Mouse (Mus musculus) lung, embryonic 14.5 days (tissue): Measurements from ENCODE around the gene Gm20479. TPM values are rescaled to one million over a fixed set of nuclear protein-coding genes. Genes with fewer than 3 reads are reported as not detected.

Experiments used
- ATAC-seq: fragments of 200-750 bp; cut with Nextera tagmentation; 2 replicates; pipeline ENCODE4 v1.8.0; 2017; ENCODE audit warnings: mild to moderate bottlenecking, moderate TSS enrichment, moderate library complexity; ENCODE audit not compliant: insufficient read depth
- DNase-seq: peaks from one replicate; pipeline ENCODE4 v3.0.0-alpha.2; 2015
- H3K27ac ChIP-seq: fragments of 300-500 bp; sonication (generic); 2 replicates; pipeline ENCODE4 v1.5.1; 2014; ENCODE audit warnings: low read depth, mild to moderate bottlenecking, moderate library complexity
- H3K27me3 ChIP-seq: fragments of 300-500 bp; sonication (generic); 2 replicates; pipeline ENCODE4 v1.6.1; 2014; ENCODE audit warnings: low read length, control low read depth; ENCODE audit not compliant: insufficient read depth
- H3K36me3 ChIP-seq: fragments of 300-500 bp; sonication (generic); 2 replicates; pipeline ENCODE4 v1.6.1; 2014; ENCODE audit warnings: control low read depth; ENCODE audit not compliant: insufficient read depth
- H3K4me1 ChIP-seq: fragments of 300-500 bp; sonication (generic); 2 replicates; pipeline ENCODE4 v1.6.1; 2014; ENCODE audit warnings: antibody characterized with exemption, control low read depth; ENCODE audit not compliant: insufficient read depth
- H3K4me2 ChIP-seq: fragments of 300-500 bp; sonication (generic); 2 replicates; pipeline ENCODE4 v1.6.1; 2014; ENCODE audit warnings: mild to moderate bottlenecking
- H3K4me3 ChIP-seq: fragments of 300-500 bp; sonication (generic); 2 replicates; pipeline ENCODE4 v1.5.1; 2014; ENCODE audit warnings: low read depth, low read length
- H3K9ac ChIP-seq: fragments of 300-500 bp; sonication (generic); 2 replicates; pipeline ENCODE4 v1.6.1; 2014
- H3K9me3 ChIP-seq: fragments of 300-500 bp; sonication (generic); 2 replicates; pipeline ENCODE4 v1.6.1; 2016; ENCODE audit warnings: low read depth, low read length, control low read depth
- CTCF ChIP-seq: IDR thresholded peaks from 2 replicates; pipeline ENCODE4 v1.5.1; 2016; ENCODE audit warnings: antibody characterized with exemption, low read depth
- WGBS: fragments of 180-500 bp; shearing (Covaris S2); extraction: QIAGEN DNeasy Blood & Tissue Kit; methylation state at CpG from one replicate; pipeline ENCODE4 v1.1.7; 2014; 5-methylcytosine and 5-hydroxymethylcytosine counted together
- polyA plus RNA-seq: library from polyadenylated mRNA; unstranded; fragments of >200 nt; fragmentation: Nextera tagmentation; extraction: Ambion mirVana; gene quantifications from 2 replicates; pipeline ENCODE4 v1.2.1, GENCODE M21; 2014

Gene Gm20479
- polyA plus RNA-seq, result 0.73 and 1.6 TPM in 2 replicates

- peaks cover 13% of the 10 kb centered on the region for H3K4me1 ChIP-seq
- no peaks in the 10 kb centered on the region for H3K9me3 ChIP-seq
- H3K4me3 ChIP-seq, result peak within 1 kb of the TSS; percentile 66
- ATAC-seq (no peak), DNase-seq (peak; percentile 75)
- H3K27ac ChIP-seq, result peak within 1 kb of the TSS; percentile 87
- peak within 1 kb of the TSS; percentile 47 for H3K9ac ChIP-seq
- H3K27me3 ChIP-seq, result peaks cover under 1% of the 10 kb centered on the region; the same call in 1 of the 2 replicates
- H3K36me3 ChIP-seq, result peaks cover 12% of the 10 kb centered on the region
- H3K4me2 ChIP-seq, result peak within 1 kb of the TSS; percentile 65
- TF ChIP-seq CTCF, result peak; percentile 29; the same call in 1 of the 2 replicates
- WGBS, result 1% methylated on average over 27 of the region's 27 CpGs
Observed at GRCm38 (mm10) chr7:27356861-27357594, at the start of gene Gm20479. Gm20479 (minus strand) TSS chr7:27357419.

- TF ChIP-seq CTCF, result peak; percentile 42
- 80% methylated on average over 7 of the region's 7 CpGs for WGBS
- H3K4me1 ChIP-seq, result no peaks in the 10 kb centered on the region
Observed at GRCm38 (mm10) chr7:27406481-27406880, 49.3 kb upstream of the Gm20479 start.

GRCm38 (mm10) chr7:27404203-27404942 lies 47.2 kb upstream of the Gm20479 start:
- peaks cover 78% of the 10 kb centered on the region for H3K27me3 ChIP-seq
- no peak for ATAC-seq
- no peaks in the 10 kb centered on the region for H3K4me1 ChIP-seq
- H3K4me2 ChIP-seq, result peak overlapping the region; percentile 23; the same call in 1 of the 2 replicates
- peak overlapping the region; percentile 16; the same call in 1 of the 2 replicates for H3K4me3 ChIP-seq
- H3K27ac ChIP-seq, result no peak overlapping the region
- DNase-seq, result peak; percentile 13
- no peak overlapping the region for H3K9ac ChIP-seq
- TF ChIP-seq CTCF, result no peak
- H3K36me3 ChIP-seq, result no peaks in the 10 kb centered on the region
- 6% methylated on average over 81 of the region's 81 CpGs for WGBS
- H3K9me3 ChIP-seq, result no peaks in the 10 kb centered on the region; the same call in 1 of the 2 replicates

More at GRCm38 (mm10) chr7:27406481-27406880, 49.3 kb upstream of the Gm20479 start:
- Histone ChIP-seq H3K9ac (no peak overlapping the region), H3K9me3 (no peaks in the 10 kb centered on the region; the same call in 1 of the 2 replicates), H3K4me3 (no peak overlapping the region), H3K36me3 (no peaks in the 10 kb centered on the region), H3K4me2 (no peak overlapping the region), H3K27me3 (peaks cover 80% of the 10 kb centered on the region), H3K27ac (no peak overlapping the region)
- ATAC-seq (no peak), DNase-seq (no peak)

GRCm38 (mm10) chr7:27402675-27403074 lies 45.5 kb upstream of the Gm20479 start:
- H3K27me3 ChIP-seq, result peaks cover 69% of the 10 kb centered on the region
- ATAC-seq (no peak), DNase-seq (peak; percentile 74)
- no peaks in the 10 kb centered on the region for H3K4me1 ChIP-seq
- WGBS, result 9% methylated on average over 16 of the region's 16 CpGs
- no peak overlapping the region for H3K4me2 ChIP-seq
- no peaks in the 10 kb centered on the region for H3K36me3 ChIP-seq
- no peak overlapping the region for H3K4me3 ChIP-seq
- no peak overlapping the region for H3K27ac ChIP-seq
- H3K9me3 ChIP-seq, result no peaks in the 10 kb centered on the region; the same call in 1 of the 2 replicates
- no peak overlapping the region for H3K9ac ChIP-seq
- TF ChIP-seq CTCF, result peak; percentile 74

- H3K4me2 ChIP-seq, result no peak overlapping the region
- H3K4me1 ChIP-seq, result no peaks in the 10 kb centered on the region
- no peaks in the 10 kb centered on the region; the same call in 1 of the 2 replicates for H3K9me3 ChIP-seq
- no peak for TF ChIP-seq CTCF
- WGBS, result 75% methylated on average over 7 of the region's 7 CpGs
- H3K27me3 ChIP-seq, result peaks cover 71% of the 10 kb centered on the region
- ATAC-seq, result no peak
- DNase-seq, result no peak
- H3K9ac ChIP-seq, result no peak overlapping the region
- H3K36me3 ChIP-seq, result no peaks in the 10 kb centered on the region
- H3K27ac ChIP-seq, result no peak overlapping the region
- no peak overlapping the region for H3K4me3 ChIP-seq
Observed at GRCm38 (mm10) chr7:27400545-27400944, 43.3 kb upstream of the Gm20479 start.

- no peak overlapping the region for H3K27ac ChIP-seq
- 15% methylated on average over 26 of the region's 26 CpGs for WGBS
- TF ChIP-seq CTCF, result peak; percentile 80
- peaks cover 58% of the 10 kb centered on the region for H3K27me3 ChIP-seq
- no peak overlapping the region for H3K9ac ChIP-seq
- H3K4me1 ChIP-seq, result no peaks in the 10 kb centered on the region
- no peak overlapping the region; the same call in 1 of the 2 replicates for H3K4me3 ChIP-seq
- DNase-seq (peak; percentile 81), ATAC-seq (peak; percentile 79)
- no peaks in the 10 kb centered on the region for H3K36me3 ChIP-seq
- no peaks in the 10 kb centered on the region for H3K9me3 ChIP-seq
- H3K4me2 ChIP-seq, result peak overlapping the region; percentile 79; the same call in 1 of the 2 replicates
Observed at GRCm38 (mm10) chr7:27397048-27397949, 40.1 kb upstream of the Gm20479 start.
